In genomic region chr10:108172817-108173563, GRCm38 (mm10) we compare ENCODE assay signal across 12 mouse cellular contexts. TPM values are rescaled to one million over a fixed set of nuclear protein-coding genes. Genes with fewer than 3 reads are reported as not detected.
DNase-seq lines count a peak whose midpoint lies in the region; ATAC-seq lines count a peak whose summit lies in the region.
"Had no signal": no experiment of that assay in that cellular context is flagged by ENCODE, and none has a peak within 500 bp of the region (broad histone marks: within the 10 kb centered on the region; RNA-seq: fewer than 3 reads in every experiment).

No protein-coding gene starts in this region.

- H3K27me3 ChIP-seq in liver, embryonic 13.5 days: no peaks in the 10 kb centered on the region
- H3K27me3 ChIP-seq in forebrain, embryonic 13.5 days: no peaks in the 10 kb centered on the region
- H3K27me3 ChIP-seq: embryonic facial prominence, embryonic 13.5 days; midbrain, embryonic 12.5 days had no signal

- H3K4me1 ChIP-seq in liver, embryonic 13.5 days (replicated peaks): peaks cover 66% of the 10 kb centered on the region
- no peaks in the 10 kb centered on the region for H3K4me1 ChIP-seq in forebrain, embryonic 13.5 days
- H3K4me1 ChIP-seq: midbrain, embryonic 12.5 days had no signal

- peak overlapping the region; percentile 29; the same call in 1 of the 2 replicates for H3K27ac ChIP-seq in liver, embryonic 13.5 days
- H3K27ac ChIP-seq in forebrain, embryonic 13.5 days: no peak overlapping the region
- H3K27ac ChIP-seq: embryonic facial prominence, embryonic 13.5 days; layer of hippocampus, adult 2 months; midbrain, embryonic 12.5 days had no signal

- peak; percentile 17 for ATAC-seq in CD4-positive, CD25-positive, alpha-beta regulatory T cell, adult 4 months
- ATAC-seq in liver, embryonic 13.5 days (ENCODE audit: low read depth): 0 out of 2 replicates have a peak, but pooled peaks have one; percentile 30
- ATAC-seq in forebrain, embryonic 13.5 days: no peak

- no peaks in the 10 kb centered on the region for H3K36me3 ChIP-seq in liver, embryonic 13.5 days
- H3K36me3 ChIP-seq in forebrain, embryonic 13.5 days (ENCODE audit: poor library complexity, severe bottlenecking): no peaks in the 10 kb centered on the region
- H3K36me3 ChIP-seq: embryonic facial prominence, embryonic 13.5 days; midbrain, embryonic 12.5 days had no signal

- peak overlapping the region; percentile 13; the same call in 1 of the 2 replicates for H3K4me2 ChIP-seq in liver, embryonic 13.5 days
- no peak overlapping the region for H3K4me2 ChIP-seq in forebrain, embryonic 13.5 days
- H3K4me2 ChIP-seq: embryonic facial prominence, embryonic 13.5 days; midbrain, embryonic 12.5 days had no signal

- no peaks in the 10 kb centered on the region for H3K9me3 ChIP-seq in liver, embryonic 13.5 days (replicated peaks)
- no peaks in the 10 kb centered on the region for H3K9me3 ChIP-seq in forebrain, embryonic 13.5 days (replicated peaks)
- H3K9me3 ChIP-seq: embryonic facial prominence, embryonic 13.5 days; midbrain, embryonic 12.5 days had no signal

- H3K9ac ChIP-seq in liver, embryonic 13.5 days: peak overlapping the region; percentile 44; the same call in 1 of the 2 replicates
- no peak overlapping the region for H3K9ac ChIP-seq in forebrain, embryonic 13.5 days
- H3K9ac ChIP-seq: embryonic facial prominence, embryonic 13.5 days; midbrain, embryonic 12.5 days had no signal

- peak; percentile 90 for DNase-seq in heart, adult 11 months
- DNase-seq in heart, adult 18-20 months: no peak
- DNase-seq in c-Kit-positive CD71-positive TER-119-positive erythroid progenitor cells, embryonic 14.5 days (ENCODE audit: low spot score): peak; percentile 44
- DNase-seq in liver, embryonic 13.5 days: no peak
- no peak for DNase-seq in layer of hippocampus, postnatal 25 days (ENCODE audit: extremely low spot score in 1 of 2, low spot score in 1 of 2)
- no peak for DNase-seq in left cerebral cortex, postnatal 25 days (ENCODE audit: low spot score in 2 of 2)
- DNase-seq: thymus, postnatal 36 days had no signal

- 38% methylated on average over 6 of the region's 6 CpGs for WGBS in liver, embryonic 13.5 days (ENCODE audit: insufficient replicate concordance)
- WGBS in forebrain, embryonic 13.5 days: 92% methylated on average over 6 of the region's 6 CpGs

- H3K4me3 ChIP-seq in liver, embryonic 13.5 days (replicated peaks): no peak overlapping the region
- H3K4me3 ChIP-seq in forebrain, embryonic 13.5 days: no peak overlapping the region
- H3K4me3 ChIP-seq: embryonic facial prominence, embryonic 13.5 days; layer of hippocampus, adult 2 months; midbrain, embryonic 12.5 days had no signal

- intact Hi-C loops in left cerebral cortex, postnatal 25 days (cut with DNase I): no loop called here

RNA-seq across cellular contexts. Expression of gene Ppp1r12a, which starts 11.0 kb away (rescaled TPM):
- total RNA-seq in heart, adult 18-20 months (2021): 10 to 100 TPM; 55.4 to 59.2 TPM
- 100 to 1,000 TPM; 272 to 280 TPM for polyA plus RNA-seq in CD4-positive, CD25-positive, alpha-beta regulatory T cell, adult 4 months (2017; shearing (Covaris generic))
- polyA plus RNA-seq in liver, embryonic 13.5 days (2015; fragmentation: Nextera tagmentation; extraction: Ambion mirVana): 39.6 and 40.5 TPM in 2 replicates
- polyA plus RNA-seq in forebrain, embryonic 13.5 days (2015; fragmentation: Nextera tagmentation; extraction: Ambion mirVana): 75.8 and 81.4 TPM in 2 replicates
- total RNA-seq in layer of hippocampus, postnatal 25 days (2021): 100 to 1,000 TPM; 115 to 136 TPM
- 100 to 1,000 TPM; 146 to 147 TPM for total RNA-seq in left cerebral cortex, postnatal 25 days (2021)

Comparison
In these comparisons a context has a peak if more than half of its experiments do, and no peak if none do; other contexts are left out.
1. DNase-seq: peak in heart, adult 11 months (single experiment) and c-Kit-positive CD71-positive TER-119-positive erythroid progenitor cells, embryonic 14.5 days (single experiment); none in heart, adult 18-20 months (0 of 2), liver, embryonic 13.5 days (single experiment), layer of hippocampus, postnatal 25 days (0 of 2) and left cerebral cortex, postnatal 25 days (0 of 2).